Mouse (Mus musculus) testis, postnatal 10 days (tissue): Measurements from ENCODE around the gene Rapgef1.

Source experiments
- DNase-seq: peaks from one replicate; pipeline ENCODE4 v3.0.0; 2021; ENCODE audit warnings: low spot score

Rapgef1 gene

GRCm38 (mm10) chr2:29645071-29645628, 25.6 kb downstream of the Rapgef1 start:
- DNase-seq = no peak

GRCm38 (mm10) chr2:29646613-29647012, 27.1 kb downstream of the Rapgef1 start:
- DNase-seq = no peak

GRCm38 (mm10) chr2:29647162-29647561, 27.6 kb downstream of the Rapgef1 start:
- DNase-seq = no peak

GRCm38 (mm10) chr2:29647808-29648207, 28.3 kb downstream of the Rapgef1 start:
- DNase-seq = no peak

- no peak for DNase-seq
Observed at GRCm38 (mm10) chr2:29648956-29649794, 29.7 kb downstream of the Rapgef1 start.

- DNase-seq = no peak
Observed at GRCm38 (mm10) chr2:29649795-29650457, 30.4 kb downstream of the Rapgef1 start.

GRCm38 (mm10) chr2:29651876-29652275, 32.4 kb downstream of the Rapgef1 start:
- no peak for DNase-seq

GRCm38 (mm10) chr2:29655433-29655832, 35.9 kb downstream of the Rapgef1 start:
- no peak for DNase-seq

GRCm38 (mm10) chr2:29656095-29656494, 36.6 kb downstream of the Rapgef1 start:
- no peak for DNase-seq

- DNase-seq = no peak
Observed at GRCm38 (mm10) chr2:29657089-29657488, 37.6 kb downstream of the Rapgef1 start.

GRCm38 (mm10) chr2:29661751-29662191, 42.3 kb downstream of the Rapgef1 start:
- DNase-seq = no peak

GRCm38 (mm10) chr2:29663260-29663877, 43.8 kb downstream of the Rapgef1 start:
- DNase-seq = no peak

- DNase-seq = no peak
Observed at GRCm38 (mm10) chr2:29665421-29665820, 45.9 kb downstream of the Rapgef1 start.

- no peak for DNase-seq
Observed at GRCm38 (mm10) chr2:29666589-29666988, 47.1 kb downstream of the Rapgef1 start.

- DNase-seq = no peak
Observed at GRCm38 (mm10) chr2:29667109-29667508, 47.6 kb downstream of the Rapgef1 start.

- no peak for DNase-seq
Observed at GRCm38 (mm10) chr2:29668011-29668691, 48.6 kb downstream of the Rapgef1 start.

- no peak for DNase-seq
Observed at GRCm38 (mm10) chr2:29668963-29669362, 49.4 kb downstream of the Rapgef1 start.

GRCm38 (mm10) chr2:29669711-29670110, 50.2 kb downstream of the Rapgef1 start:
- DNase-seq = no peak

GRCm38 (mm10) chr2:29670231-29670991, 50.9 kb downstream of the Rapgef1 start:
- DNase-seq = no peak

- DNase-seq = no peak
Observed at GRCm38 (mm10) chr2:29671374-29671773, 51.9 kb downstream of the Rapgef1 start.

GRCm38 (mm10) chr2:29671856-29672255, 52.3 kb downstream of the Rapgef1 start:
- DNase-seq = no peak
